Comparison of ENCODE assay signal across 7 mouse cellular contexts in genomic region chr13:43785712-43786072, GRCm38 (mm10). TPM values are rescaled to one million over a fixed set of nuclear protein-coding genes. Genes with fewer than 3 reads are reported as not detected.
DNase-seq lines count a peak whose midpoint lies in the region; ATAC-seq lines count a peak whose summit lies in the region.

No protein-coding gene starts in this region.

- WGBS in lung, embryonic 16.5 days: 46% methylated on average over 8 of the region's 8 CpGs
- whole genome bisulfite sequencing in forebrain, embryonic 14.5 days: 25% methylated on average over 8 of the region's 8 CpGs
- 39% methylated on average over 8 of the region's 8 CpGs for whole genome bisulfite sequencing in liver, embryonic 12.5 days (ENCODE audit: insufficient replicate concordance)
- WGBS in stomach, embryonic 15.5 days: 38% methylated on average over 8 of the region's 8 CpGs

- no peak for DNase-seq in lung, postnatal 4 days
- DNase-seq in forebrain, embryonic 14.5 days (ENCODE audit: low spot score): no peak
- DNase-seq in spleen, postnatal 10 days (ENCODE audit: low spot score in 2 of 2): no peak
- DNase-seq in cerebellum, adult 11-12 months: no peak

- peak overlapping the region; percentile 97 for H3K4me2 ChIP-seq in lung, embryonic 16.5 days (ENCODE audit: low read depth, low read length)
- peak overlapping the region; percentile 96 for H3K4me2 ChIP-seq in forebrain, embryonic 14.5 days (ENCODE audit: low read length)
- H3K4me2 ChIP-seq in liver, embryonic 12.5 days: peak overlapping the region; percentile 64
- H3K4me2 ChIP-seq in stomach, embryonic 15.5 days: peak overlapping the region; percentile 95

- H3K27me3 ChIP-seq in lung, embryonic 16.5 days (ENCODE audit: control insufficient read depth, insufficient read depth, low read depth, low read length): no peaks in the 10 kb centered on the region
- H3K27me3 ChIP-seq in forebrain, embryonic 14.5 days (replicated peaks; ENCODE audit: control insufficient read depth, insufficient read depth, low read length): peaks cover 13% of the 10 kb centered on the region; the same call in 1 of the 2 replicates
- peaks cover 65% of the 10 kb centered on the region for H3K27me3 ChIP-seq in liver, embryonic 12.5 days (replicated peaks)
- peaks cover 19% of the 10 kb centered on the region for H3K27me3 ChIP-seq in stomach, embryonic 15.5 days (replicated peaks)

- no peak; the same call in 1 of the 2 replicates for ATAC-seq in lung, embryonic 16.5 days (ENCODE audit: low read depth)
- peak; percentile 23; the same call in 1 of the 2 replicates for ATAC-seq in forebrain, embryonic 14.5 days
- ATAC-seq in liver, embryonic 12.5 days: no peak
- no peak for ATAC-seq in stomach, embryonic 15.5 days (ENCODE audit: insufficient read depth, low FRiP score, low read depth)

- H3K27ac ChIP-seq in lung, embryonic 16.5 days (ENCODE audit: low read length): peak overlapping the region; percentile 26; the same call in 1 of the 2 replicates
- H3K27ac ChIP-seq in forebrain, embryonic 14.5 days (ENCODE audit: low read depth, low read length): no peak overlapping the region
- H3K27ac ChIP-seq in liver, embryonic 12.5 days: no peak overlapping the region
- H3K27ac ChIP-seq in stomach, embryonic 15.5 days: no peak overlapping the region

- no peaks in the 10 kb centered on the region for H3K9me3 ChIP-seq in lung, embryonic 16.5 days (ENCODE audit: control insufficient read depth, low read length)
- H3K9me3 ChIP-seq in forebrain, embryonic 14.5 days (replicated peaks; ENCODE audit: control insufficient read depth, low read length): no peaks in the 10 kb centered on the region
- H3K9me3 ChIP-seq in liver, embryonic 12.5 days (replicated peaks): no peaks in the 10 kb centered on the region
- H3K9me3 ChIP-seq in stomach, embryonic 15.5 days: no peaks in the 10 kb centered on the region

- peak overlapping the region; percentile 80 for H3K9ac ChIP-seq in lung, embryonic 16.5 days (ENCODE audit: low read length)
- no peak overlapping the region for H3K9ac ChIP-seq in forebrain, embryonic 14.5 days (ENCODE audit: low read length)
- H3K9ac ChIP-seq in liver, embryonic 12.5 days: no peak overlapping the region
- H3K9ac ChIP-seq in stomach, embryonic 15.5 days: no peak overlapping the region

- H3K4me3 ChIP-seq in lung, embryonic 16.5 days (ENCODE audit: low read length): peak overlapping the region; percentile 63
- peak overlapping the region; percentile 49; the same call in 1 of the 2 replicates for H3K4me3 ChIP-seq in forebrain, embryonic 14.5 days (ENCODE audit: low read depth, low read length)
- H3K4me3 ChIP-seq in liver, embryonic 12.5 days: peak overlapping the region; percentile 47
- H3K4me3 ChIP-seq in stomach, embryonic 15.5 days (replicated peaks): peak overlapping the region; percentile 51

- peaks cover 25% of the 10 kb centered on the region for H3K4me1 ChIP-seq in lung, embryonic 16.5 days (replicated peaks; ENCODE audit: control insufficient read depth, insufficient read depth, low read length)
- peaks cover 13% of the 10 kb centered on the region; the same call in 1 of the 2 replicates for H3K4me1 ChIP-seq in forebrain, embryonic 14.5 days (ENCODE audit: control insufficient read depth, insufficient read depth, low read length)
- H3K4me1 ChIP-seq in liver, embryonic 12.5 days: 0 out of 2 replicates have a peak, but pooled peaks cover 6% of the 10 kb centered on the region
- H3K4me1 ChIP-seq in stomach, embryonic 15.5 days: peaks cover 21% of the 10 kb centered on the region

- no peaks in the 10 kb centered on the region for H3K36me3 ChIP-seq in lung, embryonic 16.5 days (ENCODE audit: control insufficient read depth, insufficient read depth, low read length)
- no peaks in the 10 kb centered on the region for H3K36me3 ChIP-seq in forebrain, embryonic 14.5 days (ENCODE audit: control insufficient read depth, insufficient read depth, low read length)
- H3K36me3 ChIP-seq in liver, embryonic 12.5 days: no peaks in the 10 kb centered on the region
- H3K36me3 ChIP-seq in stomach, embryonic 15.5 days: no peaks in the 10 kb centered on the region

RNA-seq across cellular contexts. Expression of gene Cd83, which starts 1.1 kb away (rescaled TPM):
- 12.3 and 14.1 TPM in 2 replicates for polyA plus RNA-seq in lung, embryonic 16.5 days (2015; fragmentation: Nextera tagmentation; extraction: Ambion mirVana)
- polyA plus RNA-seq in forebrain, embryonic 14.5 days (2014; fragmentation: Nextera tagmentation; extraction: Ambion mirVana): 9.1 and 9.2 TPM in 2 replicates
- polyA plus RNA-seq in liver, embryonic 12.5 days (2016; fragmentation: Nextera tagmentation; extraction: Ambion mirVana): 0.64 and 0.89 TPM in 2 replicates
- 9.0 and 11.4 TPM in 2 replicates for polyA plus RNA-seq in stomach, embryonic 15.5 days (2015; fragmentation: Nextera tagmentation; extraction: Ambion mirVana)
